Mouse (Mus musculus) cerebellum, postnatal 36 days (tissue): ENCODE measurements around the gene Hic1.

Experiments used
- DNase-seq, 2 experiments: peaks; one replicate each; pipeline ENCODE4 v3.0.0; 2021 to 2022; ENCODE audit warnings: mixed read lengths in 2 of 2

Gene Hic1

GRCm38 (mm10) chr11:75145841-75146240, 23.5 kb downstream of the Hic1 start:
- no peak for DNase-seq

DNA sequence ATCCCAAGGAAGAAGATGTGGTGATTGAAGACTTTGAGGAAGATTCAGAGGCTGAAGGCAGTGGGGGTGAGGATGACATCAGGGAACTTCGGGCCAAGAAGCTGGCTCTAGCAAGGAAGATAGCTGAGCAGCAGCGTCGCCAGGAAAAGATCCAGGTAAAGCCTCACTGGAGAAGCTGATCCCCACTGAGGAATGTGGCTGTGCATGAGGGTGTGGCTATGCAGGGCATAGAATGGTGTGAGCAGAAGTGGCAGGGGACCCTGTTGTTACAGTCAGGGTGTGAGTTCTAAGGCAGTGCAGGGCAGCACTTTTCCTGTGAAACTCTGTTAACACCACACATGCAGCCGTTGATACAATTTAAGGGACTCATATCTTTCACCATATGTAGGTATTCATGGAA, 26.6 kb downstream of the Hic1 start:
- no peak for DNase-seq

DNA sequence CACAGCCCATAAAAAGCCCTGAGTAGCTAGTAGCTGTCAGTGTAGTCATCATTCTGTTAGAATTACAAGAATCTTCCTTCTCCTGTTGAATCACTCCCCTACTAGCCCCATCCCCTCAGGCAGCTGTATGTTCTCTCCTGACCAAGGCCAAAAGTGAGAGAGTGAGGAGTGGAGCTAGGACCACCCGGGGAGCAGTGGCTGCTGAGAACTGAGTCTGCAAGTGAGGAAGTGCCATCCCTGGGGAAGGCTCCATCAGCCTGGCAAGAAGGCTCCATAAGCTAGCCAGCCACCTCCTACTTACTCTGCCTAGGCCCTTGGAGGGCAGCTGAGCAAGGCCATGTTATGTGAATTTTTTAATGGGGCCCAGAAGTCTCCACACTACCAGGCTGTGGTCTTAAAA, 27.4 kb downstream of the Hic1 start:
- no peak for DNase-seq

- DNase-seq, result no peak
Observed at GRCm38 (mm10) chr11:75141038-75141437, 28.3 kb downstream of the Hic1 start.

DNA sequence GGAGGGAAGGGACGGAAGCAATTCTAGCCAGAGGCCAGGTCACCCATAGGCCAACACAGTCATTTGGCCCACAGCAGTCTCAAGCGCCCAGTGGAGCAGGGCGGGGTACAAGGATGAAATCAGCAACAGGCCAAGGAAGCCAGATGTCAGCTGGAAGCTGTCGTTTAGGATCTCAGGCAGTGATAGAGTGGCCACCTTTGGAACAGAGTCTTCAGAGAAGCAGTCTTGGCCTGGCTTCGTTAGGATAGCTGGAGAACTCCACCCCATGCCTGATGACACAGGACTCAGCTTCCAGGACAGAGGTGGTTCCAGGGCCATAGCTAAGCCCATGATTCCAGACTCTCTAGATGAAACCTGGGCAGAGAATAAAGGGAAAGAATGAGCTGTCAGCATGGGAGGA, 28.9 kb downstream of the Hic1 start:
- DNase-seq, result no peak

- DNase-seq, result peak; percentile 48 to 60
Observed at GRCm38 (mm10) chr11:75139122-75139963, 30.0 kb downstream of the Hic1 start.

GRCm38 (mm10) chr11:75136666-75137398, 32.5 kb downstream of the Hic1 start:
- no peak for DNase-seq

DNA sequence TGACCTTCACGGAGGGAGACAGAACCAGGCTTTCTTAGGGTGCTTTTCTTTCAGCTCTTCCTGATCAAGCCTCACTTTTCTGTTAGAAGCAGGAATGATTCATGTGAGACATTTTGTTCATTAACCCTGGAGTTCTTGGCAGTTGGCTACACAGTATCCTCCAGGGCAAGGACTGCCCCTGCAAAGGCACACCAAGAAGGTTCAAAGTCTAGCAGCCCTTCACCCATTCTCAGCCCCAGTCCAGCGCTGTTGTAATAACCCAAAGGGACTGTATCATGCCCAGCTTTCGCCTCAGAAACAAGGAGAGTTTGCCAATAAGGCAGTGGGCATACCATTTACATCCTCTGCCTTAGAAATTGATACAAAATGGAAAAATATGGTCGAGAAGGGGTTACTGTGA, 34.0 kb downstream of the Hic1 start:
- no peak for DNase-seq

DNA sequence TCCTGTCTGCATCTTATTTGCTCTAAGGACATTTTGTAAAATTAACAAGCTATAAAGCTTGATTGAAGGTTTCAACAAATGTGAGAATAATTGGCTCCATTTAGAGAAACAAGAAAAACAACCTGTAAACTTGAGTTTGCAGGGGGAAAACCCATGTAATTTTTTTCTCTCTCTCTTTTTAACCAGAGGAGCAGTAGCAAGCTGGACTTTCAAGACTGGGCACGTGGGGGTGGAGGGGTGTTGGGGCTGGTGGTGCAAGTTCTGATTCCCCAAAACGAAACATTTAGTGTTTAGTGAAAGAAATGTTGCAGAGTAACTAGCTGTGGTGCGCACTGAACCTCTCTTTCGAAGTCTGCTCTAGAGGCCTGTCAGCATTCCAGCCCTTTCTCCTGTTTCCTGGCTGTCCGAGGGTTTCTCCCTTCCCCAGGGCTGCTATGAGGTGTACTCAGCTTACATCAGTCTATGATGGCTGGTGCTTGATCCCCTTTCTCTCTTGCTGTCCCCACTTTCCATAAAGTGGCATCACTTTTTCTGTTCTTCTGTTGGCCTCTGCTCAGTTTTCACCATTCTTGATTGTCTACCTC, 34.7 kb downstream of the Hic1 start:
- DNase-seq, result no peak

DNA sequence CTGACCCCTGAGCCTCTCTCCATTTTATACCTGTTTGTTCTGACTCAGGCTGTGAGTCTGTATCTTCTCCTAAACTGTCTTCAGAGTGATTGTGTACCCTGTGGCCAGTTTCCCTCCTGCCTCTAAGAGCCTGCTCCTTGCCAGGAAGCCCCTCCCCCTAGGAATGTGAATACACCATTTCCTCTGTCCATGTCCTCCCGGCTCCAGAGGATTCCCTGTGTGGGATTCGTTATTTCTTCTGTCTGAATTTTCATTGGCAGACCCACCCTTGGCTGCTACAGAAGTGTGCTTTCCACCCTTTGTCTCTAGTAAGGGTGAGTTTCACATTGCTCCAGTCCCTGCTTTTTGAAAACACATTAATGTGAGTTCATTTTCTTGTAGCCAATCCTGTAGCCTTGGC, 35.4 kb downstream of the Hic1 start:
- no peak for DNase-seq

GRCm38 (mm10) chr11:75133391-75133790, 35.9 kb downstream of the Hic1 start:
- DNase-seq, result peak; percentile 45 to 61

DNA sequence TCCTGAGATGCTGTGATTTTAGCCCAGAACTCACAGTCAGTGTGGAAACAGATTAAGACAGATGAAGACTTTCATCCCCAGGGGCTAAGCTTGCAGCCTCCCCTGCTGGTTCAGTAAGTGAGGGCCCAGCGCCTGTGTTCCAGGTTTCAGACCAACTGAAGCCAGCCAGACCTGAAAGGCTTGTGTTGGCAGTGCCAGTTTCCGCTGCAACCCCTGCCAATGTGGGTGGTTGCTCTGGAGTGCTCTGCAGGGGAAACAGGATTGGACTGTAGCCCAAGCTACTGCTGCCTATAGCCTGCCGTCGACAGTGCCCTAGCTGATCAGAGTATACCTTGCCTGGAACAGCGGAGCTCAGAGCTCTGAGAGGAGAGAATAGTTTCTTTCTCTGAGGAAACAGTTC, 37.0 kb downstream of the Hic1 start:
- peak; percentile 73 to 78 for DNase-seq

GRCm38 (mm10) chr11:75131300-75131699, 38.0 kb downstream of the Hic1 start:
- no peak for DNase-seq

- no peak for DNase-seq
Observed at GRCm38 (mm10) chr11:75129481-75129880, 39.8 kb downstream of the Hic1 start.

- no peak for DNase-seq
Observed at GRCm38 (mm10) chr11:75126384-75126783, 42.9 kb downstream of the Hic1 start.

- DNase-seq, result no peak
Observed at GRCm38 (mm10) chr11:75124406-75124805, 44.9 kb downstream of the Hic1 start.

DNA sequence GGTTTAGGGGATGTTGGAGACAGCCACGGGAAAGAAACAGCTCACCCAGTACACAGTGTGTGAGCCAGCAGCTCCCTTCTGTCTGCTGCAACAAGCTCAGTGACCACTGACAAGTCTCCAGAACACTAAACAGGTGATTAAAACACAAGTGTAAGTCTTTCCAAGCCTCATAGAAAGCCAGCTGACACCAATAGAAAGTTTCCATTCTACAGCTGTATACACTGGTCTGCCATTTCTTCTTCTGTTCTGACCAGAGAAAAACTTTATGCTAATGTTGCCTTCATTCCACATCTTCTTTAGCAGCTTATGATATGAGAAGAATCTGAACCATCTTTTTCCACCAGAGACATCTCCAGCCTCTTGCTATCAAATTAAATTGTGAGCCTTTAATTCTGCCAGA, 48.0 kb downstream of the Hic1 start:
- DNase-seq, result no peak

GRCm38 (mm10) chr11:75119841-75120240, 49.5 kb downstream of the Hic1 start:
- no peak for DNase-seq

DNA sequence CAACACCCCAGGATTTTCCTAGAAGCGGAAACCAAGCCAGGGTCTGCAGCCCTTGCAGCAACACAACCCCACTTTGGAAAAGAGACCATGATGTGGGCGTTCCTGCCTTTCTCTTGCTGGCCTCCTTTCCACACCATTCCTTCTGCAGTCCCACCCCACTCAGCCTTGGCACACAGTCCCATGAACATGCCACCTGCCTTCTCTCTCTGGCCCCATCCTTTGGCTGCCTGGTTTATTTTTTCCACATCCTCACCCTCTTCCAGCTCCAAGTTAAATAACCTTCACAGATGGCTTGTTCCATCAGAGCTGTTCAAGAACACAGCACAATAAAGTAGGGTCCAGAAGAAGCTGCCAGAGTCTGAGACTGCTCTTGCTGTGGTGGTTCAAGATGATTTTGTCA, 50.0 kb downstream of the Hic1 start:
- peak; percentile 51 to 53 for DNase-seq

DNA sequence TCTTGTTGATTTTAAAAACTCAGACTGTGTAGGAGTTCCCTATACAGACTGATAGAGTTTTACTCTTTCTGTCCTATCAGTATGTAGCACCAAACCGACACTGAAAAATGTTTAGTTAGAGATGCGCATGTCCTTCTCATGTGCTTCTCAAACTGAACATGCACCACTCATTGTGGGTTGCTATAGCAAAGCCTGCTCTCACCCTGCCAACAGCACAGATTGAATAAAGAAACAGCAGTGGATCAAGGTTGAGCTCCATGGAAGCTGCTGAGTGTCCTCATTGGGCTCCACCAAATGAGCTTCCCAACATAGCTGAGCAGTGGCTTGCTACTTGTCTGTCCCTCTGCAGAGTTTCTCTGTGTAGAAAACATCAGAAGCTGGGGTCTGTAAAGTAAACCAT, 51.2 kb downstream of the Hic1 start:
- DNase-seq, result no peak

DNA sequence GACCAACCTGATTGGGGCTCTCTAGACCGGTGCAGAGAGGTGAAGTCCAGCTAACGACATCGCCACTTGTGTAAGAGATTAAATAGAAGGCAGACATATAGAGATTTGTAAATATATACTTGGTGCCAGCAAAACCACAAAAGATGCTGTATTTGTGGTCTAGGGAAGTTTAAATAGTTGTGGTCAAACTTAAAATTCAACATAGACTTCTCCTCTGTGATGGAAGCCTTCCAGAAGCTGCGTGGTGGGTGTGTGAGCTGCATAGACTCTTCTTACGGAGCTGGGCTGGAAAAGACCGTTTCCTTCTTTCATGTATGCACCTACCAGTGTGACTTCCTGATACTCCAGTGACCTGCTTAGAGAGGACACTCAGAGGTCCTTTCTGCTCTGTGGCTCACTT, 52.9 kb downstream of the Hic1 start:
- DNase-seq, result no peak
